Mouse (Mus musculus) adrenal gland, adult (tissue): ENCODE measurements around the gene Crygc.
"Not testable (repeated sequence)": the region's sequence is repeated elsewhere in the genome, so short reads cannot be mapped to it uniquely, and the experiment has no call there.

Experiments used
- DNase-seq, 2 experiments: peaks; one replicate each; pipeline ENCODE4 v3.0.0; 2022 to 2023; ENCODE audit warnings: low spot score in 1 of 2; ENCODE audit not compliant: inconsistent age in 2 of 2

Crygc gene

GRCm38 (mm10) chr1:65063352-65063751, 10.1 kb downstream of the Crygc start, which contains the start of gene Crygd:
Gene Crygd (minus strand): TSS chr1:65063452.
- no peak for DNase-seq

- DNase-seq, result no peak
Measured at GRCm38 (mm10) chr1:65052140-65052539, 21.3 kb downstream of the Crygc start.

GRCm38 (mm10) chr1:65051696-65052095, 21.8 kb downstream of the Crygc start:
- DNase-seq, result peak in 1 of 2 experiments; percentile 63

GRCm38 (mm10) chr1:65050952-65051351, 22.5 kb downstream of the Crygc start, which contains the start of gene Cryge:
Gene Cryge (minus strand): TSS chr1:65051149.
- DNase-seq, result not testable (repeated sequence)

- DNase-seq, result peak; percentile 68 to 84
Measured at GRCm38 (mm10) chr1:65048781-65049180, 24.7 kb downstream of the Crygc start.

- peak in 1 of 2 experiments; percentile 86 for DNase-seq
Measured at GRCm38 (mm10) chr1:65046401-65047109, 26.9 kb downstream of the Crygc start.

GRCm38 (mm10) chr1:65043433-65043832, 30.1 kb downstream of the Crygc start:
- peak; percentile 85 to 92 for DNase-seq

- DNase-seq, result peak in 1 of 2 experiments; percentile 79
Measured at GRCm38 (mm10) chr1:65041837-65042236, 31.7 kb downstream of the Crygc start.

- peak; percentile 91 to 95 for DNase-seq
Measured at GRCm38 (mm10) chr1:65040806-65041205, 32.7 kb downstream of the Crygc start.

GRCm38 (mm10) chr1:65039679-65040078, 33.8 kb downstream of the Crygc start:
- peak in 1 of 2 experiments; percentile 57 for DNase-seq

GRCm38 (mm10) chr1:65037542-65037941, 35.9 kb downstream of the Crygc start:
- DNase-seq, result peak in 1 of 2 experiments; percentile 17

GRCm38 (mm10) chr1:65035513-65035912, 38.0 kb downstream of the Crygc start:
- peak in 1 of 2 experiments; percentile 74 for DNase-seq

GRCm38 (mm10) chr1:65032641-65033040, 40.8 kb downstream of the Crygc start, which contains the start of gene Akr1cl:
Gene Akr1cl (minus strand): TSS chr1:65032759.
- peak; percentile 86 to 96 for DNase-seq

GRCm38 (mm10) chr1:65028206-65028605, 45.3 kb downstream of the Crygc start:
- peak in 1 of 2 experiments; percentile 83 for DNase-seq
